Mouse (Mus musculus) myocyte (in vitro differentiated cells): ENCODE data around the gene Epha6. TPM values are rescaled to one million over a fixed set of nuclear protein-coding genes. Genes with fewer than 3 reads are reported as not detected.

ENCODE experiments used
- H3K27me3 ChIP-seq: one replicate; pipeline ENCODE4 v1.6.1; 2011; ENCODE audit not compliant: control insufficient read depth, insufficient read depth, insufficient read length
- H3K36me3 ChIP-seq: one replicate; pipeline ENCODE4 v1.6.1; 2011; ENCODE audit not compliant: control insufficient read depth, insufficient read depth
- H3K4me2 ChIP-seq: one replicate; pipeline ENCODE4 v1.6.1; 2011; ENCODE audit warnings: low read depth, control low read depth
- H3K4me3 ChIP-seq: one replicate; pipeline ENCODE4 v1.5.1; 2011; ENCODE audit warnings: mild to moderate bottlenecking, control low read depth, moderate library complexity
- H3K79me2 ChIP-seq: one replicate; pipeline ENCODE4 v1.6.1; 2011; ENCODE audit not compliant: control insufficient read depth, insufficient read depth
- H3ac ChIP-seq: one replicate; pipeline ENCODE4 v1.6.1; 2011; ENCODE audit not compliant: control insufficient read depth, insufficient read length
- CEBPB ChIP-seq: IDR thresholded peaks from 2 replicates; pipeline ENCODE4 v1.6.1; 2011; ENCODE audit warnings: mild to moderate bottlenecking, moderate library complexity; ENCODE audit not compliant: poor library complexity, insufficient read depth, severe bottlenecking
- E2F4 ChIP-seq: IDR thresholded peaks from one replicate; pipeline ENCODE4 v1.6.1; 2011; ENCODE audit warnings: mild to moderate bottlenecking, control low read depth, moderate library complexity; ENCODE audit not compliant: insufficient read depth
- MAX ChIP-seq: IDR thresholded peaks from one replicate; pipeline ENCODE4 v1.6.1; 2011; ENCODE audit warnings: low read depth, mild to moderate bottlenecking, control low read depth
- MYOD1 ChIP-seq, 3 experiments: IDR thresholded peaks; one replicate each; pipeline ENCODE4 v1.6.1; 2011; ENCODE audit warnings: control low read depth in 2 of 3, low read depth in 2 of 3, mild to moderate bottlenecking in 2 of 3, moderate library complexity in 1 of 3; ENCODE audit not compliant: insufficient read length in 2 of 3, control insufficient read depth in 1 of 3
- MYOG ChIP-seq, 3 experiments: IDR thresholded peaks; one replicate each; pipeline ENCODE4 v1.6.1; 2011; ENCODE audit warnings: control low read depth in 2 of 3, low read depth in 2 of 3, mild to moderate bottlenecking in 2 of 3; ENCODE audit not compliant: insufficient read length in 2 of 3, control insufficient read depth in 1 of 3, insufficient read depth in 1 of 3
- POLR2A ChIP-seq: IDR thresholded peaks from one replicate; pipeline ENCODE4 v1.6.1; 2011; ENCODE audit warnings: low read depth, mild to moderate bottlenecking, control low read depth, moderate library complexity; ENCODE audit not compliant: insufficient read length
- POLR2AphosphoS2 ChIP-seq: IDR thresholded peaks from one replicate; pipeline ENCODE4 v1.6.1; 2011; ENCODE audit warnings: low read depth, control low read depth; ENCODE audit not compliant: insufficient read length
- REST ChIP-seq: IDR thresholded peaks from one replicate; pipeline ENCODE4 v1.6.1; 2011; ENCODE audit warnings: mild to moderate bottlenecking, control low read depth, moderate library complexity; ENCODE audit not compliant: insufficient read depth, insufficient read length
- SRF ChIP-seq: IDR thresholded peaks from one replicate; pipeline ENCODE4 v1.6.1; 2011; ENCODE audit warnings: low read depth; ENCODE audit not compliant: control insufficient read depth, insufficient read length
- TCF12 ChIP-seq: IDR thresholded peaks from one replicate; pipeline ENCODE4 v1.6.1; 2011; ENCODE audit warnings: mild to moderate bottlenecking, control low read depth; ENCODE audit not compliant: poor library complexity, insufficient read depth, severe bottlenecking
- TCF3 ChIP-seq: IDR thresholded peaks from one replicate; pipeline ENCODE4 v1.6.1; 2011; ENCODE audit warnings: low read depth, control low read depth; ENCODE audit not compliant: insufficient read length
- USF1 ChIP-seq: IDR thresholded peaks from one replicate; pipeline ENCODE4 v1.6.1; 2011; ENCODE audit warnings: low read depth, mild to moderate bottlenecking, control low read depth, moderate library complexity
- polyA plus RNA-seq: library from polyadenylated mRNA; unstranded; fragments of >200 nt; fragmentation: generic; extraction: Trizol; gene quantifications from one replicate; pipeline ENCODE4 v1.2.1, GENCODE M21; 2012; ENCODE audit warnings: missing spikeins

Epha6 gene
- polyA plus RNA-seq, 1 experiment: not detected

DNA sequence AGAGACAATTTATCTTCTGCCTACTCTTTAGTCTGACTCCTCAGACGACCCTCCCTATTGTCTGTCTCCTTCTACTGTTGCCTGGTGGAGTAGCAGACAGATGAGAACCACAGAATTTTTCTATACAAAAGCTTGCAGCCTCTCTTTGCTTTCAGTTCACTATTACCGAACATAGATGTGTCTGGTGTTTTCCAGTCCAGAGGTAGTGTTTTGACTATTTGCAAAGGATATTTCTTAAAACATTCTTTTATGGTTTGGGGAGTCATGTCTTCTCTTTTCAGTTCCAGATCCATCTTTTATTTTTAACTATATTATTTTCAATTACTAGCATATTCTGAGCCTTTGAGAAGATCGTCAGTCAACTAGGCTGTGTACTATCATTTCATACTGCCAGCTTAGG lies 989.7 kb downstream of the Epha6 start:
- H3K4me3 ChIP-seq: no peak overlapping the region
- no peak overlapping the region for H3ac ChIP-seq
- H3K27me3 ChIP-seq: no peaks in the 10 kb centered on the region
- H3K4me2 ChIP-seq: no peak overlapping the region
- TF ChIP-seq REST (no peak), POLR2AphosphoS2 (no peak), E2F4 (no peak), TCF3 (no peak), MYOD1 (IDR thresholded peaks at IDR 0.05; ENCODE audit: control insufficient read depth in 1 of 3, insufficient read length in 2 of 3, low read depth in 2 of 3) (no peak), USF1 (no peak), CEBPB (no peak), MYOG (IDR thresholded peaks at IDR 0.05; ENCODE audit: control insufficient read depth in 1 of 3, insufficient read depth in 1 of 3, insufficient read length in 2 of 3, low read depth in 2 of 3) (no peak), SRF (no peak), TCF12 (no peak)
- no peaks in the 10 kb centered on the region for H3K79me2 ChIP-seq
- no peaks in the 10 kb centered on the region for H3K36me3 ChIP-seq

DNA sequence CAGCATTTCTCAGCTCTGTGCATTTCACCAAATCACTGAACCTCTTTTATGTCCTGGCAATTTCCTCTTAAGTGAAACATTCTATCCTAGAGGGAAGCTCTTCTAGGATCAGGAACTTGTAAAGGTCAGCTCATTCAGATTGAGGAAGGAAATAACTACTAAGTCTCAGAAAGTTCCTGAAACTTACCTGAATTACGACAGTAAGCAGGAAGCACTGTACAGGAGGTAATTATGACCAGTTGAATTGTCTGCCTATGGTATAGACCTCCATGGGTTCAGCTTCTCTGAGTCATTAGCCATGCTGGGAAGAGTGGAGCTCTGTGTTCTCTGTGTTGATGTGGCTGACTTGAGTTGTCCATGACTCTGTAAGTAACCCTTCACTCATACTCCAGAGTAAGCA lies 994.6 kb downstream of the Epha6 start:
- Histone ChIP-seq H3ac (no peak overlapping the region), H3K79me2 (no peaks in the 10 kb centered on the region), H3K36me3 (no peaks in the 10 kb centered on the region), H3K27me3 (no peaks in the 10 kb centered on the region), H3K4me2 (no peak overlapping the region), H3K4me3 (no peak overlapping the region)
- TF ChIP-seq E2F4 (no peak), MYOG (IDR thresholded peaks at IDR 0.05; ENCODE audit: control insufficient read depth in 1 of 3, insufficient read depth in 1 of 3, insufficient read length in 2 of 3, low read depth in 2 of 3) (no peak), USF1 (no peak), POLR2A (no peak), TCF3 (no peak), CEBPB (no peak), POLR2AphosphoS2 (no peak), REST (no peak), TCF12 (no peak), MAX (no peak), SRF (no peak), MYOD1 (IDR thresholded peaks at IDR 0.05; ENCODE audit: control insufficient read depth in 1 of 3, insufficient read length in 2 of 3, low read depth in 2 of 3) (no peak)

DNA sequence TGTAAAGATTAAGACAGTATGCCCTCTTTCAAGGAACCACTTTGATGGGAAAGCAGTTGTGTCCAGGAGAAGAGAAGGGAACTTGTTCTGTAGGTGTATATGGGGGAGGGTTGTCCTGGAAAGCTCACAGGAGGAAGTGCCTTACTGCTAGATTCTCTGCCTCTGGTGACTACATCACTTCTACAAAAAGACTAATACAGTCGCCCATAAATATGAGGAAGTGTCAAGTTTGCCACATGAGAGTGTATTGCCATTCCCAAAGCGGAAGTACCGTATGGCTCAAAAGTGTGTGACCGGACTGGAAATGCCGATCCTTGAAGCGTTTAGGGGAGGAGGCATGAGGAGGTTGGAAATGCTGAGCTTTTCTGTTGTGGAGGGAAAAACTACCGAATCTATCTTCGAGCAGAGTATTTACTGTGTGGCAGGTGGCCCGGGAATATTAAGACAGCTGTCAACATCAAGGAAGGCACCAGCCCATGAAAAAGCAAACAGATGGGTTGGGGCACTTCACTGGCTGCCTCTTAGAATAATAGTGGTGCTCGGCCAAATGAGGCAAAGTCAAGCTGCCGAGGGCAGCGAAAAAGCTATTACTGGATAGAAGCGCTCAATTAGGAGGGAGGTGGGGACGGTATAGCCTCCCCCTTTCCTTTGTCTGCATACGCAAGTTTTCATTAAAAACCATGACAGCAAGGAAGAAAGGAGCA lies 1001.1 kb downstream of the Epha6 start:
- Histone ChIP-seq H3K4me3 (no peak overlapping the region), H3K4me2 (no peak overlapping the region)
- TF ChIP-seq E2F4: no peak

More for the DNA sequence above, 1001.1 kb downstream of the Epha6 start:
- no peaks in the 10 kb centered on the region for H3K27me3 ChIP-seq
- H3K79me2 ChIP-seq: no peaks in the 10 kb centered on the region
- no peak overlapping the region for H3ac ChIP-seq
- H3K36me3 ChIP-seq: no peaks in the 10 kb centered on the region
